Mouse (Mus musculus) CH12.LX (cell line): ENCODE measurements around the gene 4933427D14Rik.

Experiments
- BHLHE40 ChIP-seq: IDR thresholded peaks from 2 replicates; pipeline ENCODE4 v1.6.1; 2011; ENCODE audit warnings: mild to moderate bottlenecking, low read depth, low read length, improper control_type of control experiment
- CHD2 ChIP-seq: IDR thresholded peaks from 2 replicates; pipeline ENCODE4 v1.6.1; 2011; ENCODE audit warnings: low read length, improper control_type of control experiment
- CTCF ChIP-seq, 2 experiments: IDR thresholded peaks in 1 of 2; conservative IDR thresholded peaks in 1 of 2; 2 replicates each; pipeline ENCODE4 v1.5.1; 2011 to 2012; ENCODE audit warnings: low read depth in 2 of 2, low read length in 2 of 2, improper control_type of control experiment in 1 of 2, inconsistent platforms in 1 of 2, mild to moderate bottlenecking in 1 of 2, moderate library complexity in 1 of 2
- EP300 ChIP-seq: IDR thresholded peaks from 2 replicates; pipeline ENCODE4 v1.6.1; 2011; ENCODE audit warnings: low read length, improper control_type of control experiment
- HCFC1 ChIP-seq: IDR thresholded peaks from 2 replicates; pipeline ENCODE4 v1.6.1; 2012; ENCODE audit warnings: low read depth, mild to moderate bottlenecking, inconsistent platforms, low read length, improper control_type of control experiment
- MAX ChIP-seq: IDR thresholded peaks from 2 replicates; pipeline ENCODE4 v1.6.1; 2011; ENCODE audit warnings: low read length, improper control_type of control experiment
- POLR2A ChIP-seq: IDR thresholded peaks from 2 replicates; pipeline ENCODE4 v1.6.1; 2011; ENCODE audit warnings: low read depth, mild to moderate bottlenecking, improper control_type of control experiment, low read length
- POLR2AphosphoS2 ChIP-seq: IDR thresholded peaks from 2 replicates; pipeline ENCODE4 v1.6.1; 2011; ENCODE audit warnings: low read depth, low read length, improper control_type of control experiment
- RAD21 ChIP-seq: IDR thresholded peaks from 2 replicates; pipeline ENCODE4 v1.6.1; 2011; ENCODE audit warnings: low read depth, mild to moderate bottlenecking, low read length, improper control_type of control experiment, moderate library complexity
- RCOR1 ChIP-seq: conservative IDR thresholded peaks from 2 replicates; pipeline ENCODE4 v1.6.1; 2012; ENCODE audit warnings: low read depth, mild to moderate bottlenecking, inconsistent platforms, low read length, improper control_type of control experiment
- ZKSCAN1 ChIP-seq: IDR thresholded peaks from 2 replicates; pipeline ENCODE4 v1.6.1; 2012; ENCODE audit warnings: low read depth, inconsistent platforms, low read length, improper control_type of control experiment, borderline replicate concordance
- ZMIZ1 ChIP-seq: IDR thresholded peaks from 2 replicates; pipeline ENCODE4 v1.6.1; 2012; ENCODE audit warnings: low read depth, mild to moderate bottlenecking, inconsistent platforms, low read length, improper control_type of control experiment

DNA sequence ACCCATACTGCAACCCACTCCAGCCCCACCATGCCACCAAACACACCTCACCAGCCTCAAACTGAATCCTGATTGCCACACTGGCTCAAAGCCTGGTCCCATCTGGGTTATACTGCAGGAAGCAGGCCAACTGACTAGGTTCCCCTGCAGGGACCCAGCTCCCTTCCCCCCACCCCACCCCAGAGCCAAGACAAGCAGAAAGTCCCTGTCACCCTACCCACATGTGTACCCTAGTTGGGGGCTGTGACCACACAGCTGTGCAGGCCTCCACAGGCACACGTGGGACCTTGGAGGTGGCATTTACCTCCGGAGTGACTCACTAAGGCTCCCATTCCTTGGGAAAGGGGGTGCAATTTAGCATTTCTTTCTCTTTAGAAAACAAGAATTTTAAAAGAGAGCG is 76.8 kb downstream of the 4933427D14Rik start:
- no peak for TF ChIP-seq CTCF (conservative IDR thresholded peaks at IDR 0.05 in 1 of 2, IDR thresholded peaks at IDR 0.05 in 1 of 2; ENCODE audit: low read depth in 2 of 2, low read length in 2 of 2)
- TF ChIP-seq ZKSCAN1 = no peak
- no peak for TF ChIP-seq CHD2
- no peak for TF ChIP-seq MAX
- no peak for TF ChIP-seq RCOR1
- no peak for TF ChIP-seq RAD21
- no peak for TF ChIP-seq BHLHE40
- TF ChIP-seq ZMIZ1 = no peak
- TF ChIP-seq EP300 = no peak
- TF ChIP-seq POLR2A = no peak
- no peak for TF ChIP-seq HCFC1
- TF ChIP-seq POLR2AphosphoS2 = no peak
